Mouse (Mus musculus) A20 (cell line): Measurements from ENCODE around the gene Eif5a2.

ENCODE experiments used
- DNase-seq: peaks from one replicate; pipeline ENCODE4 v3.0.0-alpha.2; 2011; ENCODE audit warnings: low read depth, low spot score

The Eif5a2 gene

DNA sequence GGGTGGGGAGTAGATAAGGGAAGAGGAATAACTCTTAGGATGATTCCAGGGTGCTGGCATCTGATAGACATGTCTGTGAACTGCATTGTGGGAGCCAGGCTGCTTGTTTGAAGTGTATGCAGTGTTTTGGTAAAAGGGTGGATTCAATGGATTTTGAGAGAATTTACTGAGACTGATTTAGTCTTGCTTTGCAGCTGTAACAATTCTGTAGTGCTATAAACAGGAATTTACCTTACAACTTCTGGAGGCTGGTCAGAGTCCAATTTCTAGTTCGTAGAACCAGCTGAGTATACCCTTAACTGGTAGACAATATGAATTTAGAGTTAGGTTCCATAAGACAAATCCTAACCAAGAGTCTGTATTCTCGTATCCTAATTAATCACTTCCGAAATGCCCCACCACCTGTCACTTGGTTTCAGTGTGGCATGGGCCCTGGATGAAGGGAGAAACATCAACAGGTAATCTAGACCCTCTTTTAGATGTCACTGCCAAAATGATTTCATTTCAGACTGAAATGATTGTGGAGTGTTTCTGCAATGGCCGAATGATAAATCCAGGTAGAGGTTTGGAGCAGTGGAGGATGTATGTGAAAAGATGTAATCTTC, 27.1 kb downstream of the Eif5a2 start:
- no peak for DNase-seq

DNA sequence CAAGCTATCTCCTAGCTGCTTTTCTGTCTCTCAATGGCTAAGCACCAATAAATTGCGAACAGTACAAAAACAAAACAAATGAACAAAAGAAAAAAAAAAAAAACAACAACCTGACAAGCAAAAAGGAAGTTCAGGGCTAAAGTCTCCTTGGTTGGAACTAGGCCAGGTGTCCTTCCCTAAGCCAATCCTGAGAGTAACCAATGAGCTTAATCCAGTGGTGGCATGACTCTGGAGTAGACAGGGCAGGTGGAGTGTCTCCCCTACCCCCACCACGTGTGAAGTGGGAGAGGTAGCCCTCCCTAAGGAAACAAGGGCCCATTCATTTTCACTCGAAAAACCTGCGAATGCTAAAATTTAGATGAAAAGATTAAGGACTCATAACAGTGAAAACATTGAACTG, 30.4 kb downstream of the Eif5a2 start:
- DNase-seq, result no peak

DNA sequence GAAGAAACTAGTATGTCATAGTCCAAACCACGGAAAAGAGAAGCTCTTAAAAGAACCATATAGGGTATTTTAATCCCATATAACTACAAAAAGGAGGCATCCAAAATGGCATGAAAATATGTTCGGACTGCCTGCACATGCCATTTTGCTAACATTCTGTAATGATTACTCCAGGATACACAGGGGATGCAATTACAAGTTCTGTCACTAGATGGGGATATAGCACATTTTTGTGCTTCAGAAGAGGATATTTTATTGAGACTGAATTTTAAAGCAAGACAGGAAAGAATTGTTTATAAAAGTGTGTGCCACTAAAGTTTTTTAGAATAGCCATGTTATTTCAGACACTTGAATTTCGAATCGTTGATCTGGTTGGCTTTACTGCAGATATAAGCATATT, 33.3 kb downstream of the Eif5a2 start:
- DNase-seq, result peak; percentile 67

DNA sequence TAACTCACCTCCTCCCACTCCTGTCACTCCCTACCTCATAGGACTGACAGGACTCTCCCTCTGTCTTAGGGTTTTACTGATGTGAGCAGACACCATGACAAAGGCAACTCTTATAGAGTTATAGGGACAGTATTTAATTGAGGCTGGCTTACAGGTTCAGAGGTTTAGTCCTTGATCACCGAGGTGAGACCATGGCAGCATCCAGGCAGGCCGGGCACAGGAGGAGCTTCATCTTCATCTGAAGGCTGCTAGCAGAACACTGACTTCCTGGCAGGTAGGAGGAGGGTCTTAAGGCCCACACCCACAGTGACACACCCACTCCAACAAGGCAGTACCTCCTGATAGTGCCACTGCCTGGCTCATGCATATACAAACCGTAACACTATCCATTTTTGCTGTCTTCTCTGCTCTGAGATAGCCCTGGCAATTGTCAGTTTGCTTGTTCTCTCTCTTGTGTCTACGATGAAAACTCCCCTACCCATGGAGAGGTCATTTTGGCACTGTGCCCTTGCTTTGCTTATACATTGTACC, 35.0 kb downstream of the Eif5a2 start:
- no peak for DNase-seq

DNA sequence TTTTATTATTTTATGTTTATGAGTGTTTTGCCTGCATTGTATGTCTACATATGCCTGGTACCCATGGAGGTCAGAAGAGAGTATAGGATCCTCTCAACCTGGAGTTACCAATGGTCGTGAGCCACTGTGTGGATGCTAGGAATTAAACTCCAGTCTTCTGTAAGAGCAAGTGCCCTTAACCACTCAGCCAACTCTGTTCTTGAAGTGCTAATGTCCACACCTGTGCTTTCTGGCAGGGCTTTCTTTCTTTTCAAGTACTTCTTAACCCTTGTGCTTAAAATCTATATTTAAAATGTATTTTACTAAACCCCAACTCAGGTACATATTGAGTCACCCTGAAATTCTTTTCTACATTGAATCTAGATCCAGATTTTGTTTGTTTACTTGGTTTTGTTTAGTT, 45.2 kb downstream of the Eif5a2 start:
- no peak for DNase-seq

DNA sequence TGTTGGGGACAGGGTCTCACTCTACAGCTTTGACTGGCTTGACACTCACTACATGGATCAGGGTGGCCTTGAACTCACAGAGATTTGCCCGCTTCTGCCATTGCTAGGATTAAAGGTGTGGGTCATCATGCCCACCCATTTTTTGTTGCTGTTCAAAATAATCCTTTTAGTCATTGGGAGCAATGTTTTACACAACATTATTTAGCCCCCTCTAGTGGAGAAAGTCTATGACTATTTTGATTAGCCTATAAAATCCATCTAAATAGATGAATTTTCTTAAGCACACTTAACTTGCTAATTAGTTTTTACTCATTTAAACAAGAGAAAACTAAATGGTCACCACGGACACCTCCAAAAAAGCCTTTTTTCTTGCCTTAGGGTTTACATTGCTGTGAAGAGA, 46.5 kb downstream of the Eif5a2 start:
- DNase-seq, result no peak

DNA sequence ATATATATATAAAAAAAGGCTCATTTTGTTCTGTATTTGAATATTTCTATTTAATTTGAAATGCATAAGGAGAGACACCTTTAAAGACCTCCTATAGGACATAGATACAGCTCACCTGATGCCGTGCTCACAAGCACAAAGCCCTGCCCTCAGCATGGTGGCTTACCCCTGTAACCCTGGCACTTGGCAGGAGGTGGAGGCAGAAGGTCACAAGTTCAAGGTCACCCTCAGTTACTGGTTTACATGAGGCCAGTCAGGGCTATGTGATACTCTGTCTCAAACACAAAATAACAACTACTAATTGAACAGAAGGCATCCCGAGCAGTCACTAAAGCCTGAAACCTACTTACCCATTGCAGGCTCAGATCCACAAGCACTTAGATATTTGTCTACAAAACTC, 48.4 kb downstream of the Eif5a2 start:
- no peak for DNase-seq

DNA sequence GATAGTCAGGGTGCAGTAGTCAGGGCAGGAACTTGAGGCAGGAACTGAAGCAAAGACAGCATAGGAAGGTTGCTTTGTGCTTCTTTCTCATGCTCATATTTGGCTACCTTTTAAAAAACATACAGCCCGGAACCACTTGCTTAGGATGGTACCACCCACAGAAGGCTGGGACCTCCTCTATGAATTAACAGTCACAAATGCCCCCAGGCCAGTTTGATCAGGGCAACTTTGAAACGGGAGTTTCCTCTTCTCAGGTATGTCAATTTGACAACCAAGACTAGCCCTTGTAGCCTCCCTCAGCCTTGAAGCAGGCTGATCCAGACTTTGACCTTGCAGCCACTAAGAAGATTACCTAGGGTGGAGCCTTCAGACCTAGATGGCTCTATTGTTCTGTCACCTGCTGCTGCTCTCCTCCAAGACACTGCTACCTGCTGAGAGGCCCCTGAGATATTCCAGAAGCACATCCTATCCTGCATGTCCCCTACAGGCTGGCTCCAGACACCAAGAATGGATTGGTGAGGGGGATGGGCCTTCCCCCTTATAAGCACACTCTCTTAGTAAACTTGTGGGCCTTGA, 55.8 kb downstream of the Eif5a2 start:
- DNase-seq, result no peak

DNA sequence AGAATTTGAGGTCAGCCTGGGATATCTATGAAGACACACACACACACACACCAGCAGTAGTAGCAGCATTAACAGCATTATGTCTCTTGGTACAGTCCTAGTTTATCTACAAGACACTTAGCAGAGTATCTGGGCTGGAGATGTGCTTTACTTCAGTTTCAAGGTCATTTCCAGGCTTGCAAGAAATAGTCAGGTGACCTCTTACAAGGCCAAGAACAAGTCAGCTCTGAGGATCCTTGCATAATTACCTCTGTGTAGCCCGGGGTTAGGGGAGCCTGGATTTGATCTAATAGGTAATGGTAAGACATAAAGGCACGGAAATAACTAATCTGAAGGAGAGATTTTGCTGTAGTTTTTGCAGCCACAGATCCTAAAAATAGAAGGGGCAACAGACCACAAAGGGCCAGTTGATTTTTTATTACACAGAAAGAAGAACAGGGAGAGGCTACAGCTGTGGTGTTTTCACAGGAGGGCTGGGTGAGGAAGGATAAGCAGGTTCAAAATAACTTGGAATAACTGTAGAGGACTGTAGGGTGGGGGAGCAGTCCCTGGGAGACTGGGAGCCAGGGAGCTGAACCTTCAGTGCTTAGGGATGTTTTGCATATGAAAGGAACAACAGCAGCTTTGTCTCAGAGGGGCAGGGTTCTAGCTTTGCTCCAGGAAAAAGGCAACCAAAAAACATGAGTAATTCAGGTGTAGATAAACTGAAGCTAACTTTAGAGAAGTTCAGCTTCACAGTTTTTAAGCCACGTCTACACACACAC, 61.0 kb downstream of the Eif5a2 start:
- no peak for DNase-seq

DNA sequence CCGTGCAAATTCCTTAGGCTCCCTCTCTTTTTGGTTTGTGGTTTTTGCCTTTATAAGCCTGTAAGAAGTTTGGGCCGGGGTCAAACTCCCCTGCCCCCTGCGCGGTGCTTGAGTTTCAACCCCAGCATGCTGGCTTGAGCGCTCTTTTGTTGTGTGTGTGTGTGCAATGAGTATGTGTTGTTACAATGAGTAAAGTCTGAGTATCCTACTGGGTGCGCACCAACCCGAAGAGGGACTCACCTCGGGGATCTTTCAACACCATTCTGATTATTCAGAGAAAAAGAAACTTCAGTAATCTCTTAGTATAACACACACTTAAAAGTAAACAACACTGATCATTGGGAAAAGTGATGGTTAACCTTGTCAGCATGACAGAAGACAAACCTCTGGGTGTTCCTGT, 62.2 kb downstream of the Eif5a2 start:
- no peak for DNase-seq

DNA sequence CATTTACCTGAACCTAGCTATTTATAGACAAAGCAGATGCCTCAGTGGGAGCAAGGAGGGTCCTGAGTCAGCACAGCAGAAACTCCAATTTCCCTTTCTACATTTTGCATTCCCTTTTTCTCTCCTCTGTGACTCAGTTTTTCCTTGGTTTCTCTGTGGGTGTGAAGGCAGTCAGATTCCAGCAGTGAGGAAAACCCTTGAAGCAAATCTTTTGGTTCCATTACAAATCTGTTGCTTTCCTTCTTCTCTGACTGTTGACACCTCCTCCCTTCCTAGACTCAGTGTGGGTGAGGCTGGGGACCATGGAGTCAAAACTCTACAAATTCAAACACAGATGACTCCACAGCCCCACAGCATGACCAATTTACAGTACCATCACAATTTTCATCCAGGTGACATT, 66.0 kb downstream of the Eif5a2 start:
- no peak for DNase-seq
